ENCODE assay signal across 9 mouse cellular contexts in the genomic region with DNA sequence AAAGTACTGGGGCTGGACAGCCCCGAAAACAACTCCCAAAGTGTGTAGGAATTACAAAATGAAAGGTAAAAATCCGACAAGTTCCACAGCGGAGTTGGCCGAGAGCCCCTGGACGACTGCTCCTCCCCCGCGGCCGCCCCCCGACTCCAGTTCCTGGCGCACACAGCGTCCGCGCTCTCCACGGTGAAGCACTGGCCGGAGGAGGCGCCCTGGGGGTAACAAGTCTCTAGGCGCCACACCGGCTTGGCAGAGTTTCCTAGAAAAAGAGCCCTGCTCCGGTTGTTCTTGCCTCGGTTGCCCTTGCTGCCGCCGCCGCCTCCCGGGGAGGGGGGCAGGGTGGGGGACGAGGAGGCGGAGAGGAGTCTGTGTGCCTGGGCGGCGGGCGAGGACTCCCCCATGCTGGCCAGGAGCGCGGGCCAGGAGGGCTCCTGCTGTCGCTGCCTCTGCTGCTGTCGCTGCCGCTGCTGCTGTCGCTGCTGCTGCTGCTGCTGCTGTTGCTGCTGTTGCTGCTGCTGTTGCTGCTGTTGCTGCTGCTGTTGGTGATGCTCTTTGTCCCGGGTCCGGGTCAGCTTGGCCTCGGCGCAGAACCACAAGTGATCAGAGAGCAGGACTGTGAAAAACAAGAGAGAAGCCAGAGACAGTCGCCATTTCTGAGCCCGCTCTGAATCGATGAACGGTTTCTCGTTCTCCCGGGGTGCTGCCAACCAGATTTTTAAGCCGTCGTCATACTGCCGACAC. TPM values are rescaled to one million over a fixed set of nuclear protein-coding genes. Genes with fewer than 3 reads are reported as not detected.
DNase-seq lines count a peak whose midpoint lies in the region; ATAC-seq lines count a peak whose summit lies in the region.
"Had no signal": no experiment of that assay in that cellular context is flagged by ENCODE, and none has a peak within 500 bp of the region (broad histone marks: within the 10 kb centered on the region; RNA-seq: fewer than 3 reads in every experiment).

No protein-coding gene starts in this region.

- ATAC-seq in heart, embryonic 16.5 days (replicated peaks; ENCODE audit: extremely low read depth, insufficient read depth, low FRiP score): no peak
- peak; percentile 18 for ATAC-seq in cerebellum, adult (ENCODE audit: insufficient number of reproducible peaks, low FRiP score, low TSS enrichment)
- ATAC-seq in forebrain, embryonic 14.5 days: peak; percentile 42
- peak; percentile 28; the same call in 1 of the 2 replicates for ATAC-seq in midbrain, embryonic 14.5 days (ENCODE audit: low FRiP score, low TSS enrichment)

- peak overlapping the region; percentile 86 for H3K4me2 ChIP-seq in heart, embryonic 16.5 days (ENCODE audit: low read depth, low read length)
- H3K4me2 ChIP-seq in forebrain, embryonic 14.5 days (ENCODE audit: low read length): peak overlapping the region; percentile 67
- peak overlapping the region; percentile 72 for H3K4me2 ChIP-seq in midbrain, embryonic 14.5 days (ENCODE audit: low read length)

- no peak for DNase-seq in heart, postnatal 25 days (ENCODE audit: low spot score)
- peak; percentile 53 for DNase-seq in forebrain, embryonic 14.5 days (ENCODE audit: low spot score)
- peak; percentile 50 to 61 for DNase-seq in layer of hippocampus, postnatal 14 days (ENCODE audit: low spot score in 2 of 2)
- DNase-seq in midbrain, embryonic 14.5 days: peak; percentile 74
- no peak for DNase-seq in thymus, postnatal 10 days (ENCODE audit: low spot score in 2 of 2)
- no peak for DNase-seq in c-Kit-positive CD71-positive TER-119-positive erythroid progenitor cells, embryonic 14.5 days (ENCODE audit: low spot score)

- intact Hi-C loops in heart, postnatal 25 days (cut with DNase I): no loop called here

- H3K36me3 ChIP-seq in heart, embryonic 16.5 days (ENCODE audit: control insufficient read depth, insufficient read depth): no peaks in the 10 kb centered on the region
- H3K36me3 ChIP-seq in forebrain, embryonic 14.5 days (ENCODE audit: control insufficient read depth, insufficient read depth, low read length): no peaks in the 10 kb centered on the region
- H3K36me3 ChIP-seq in midbrain, embryonic 14.5 days (ENCODE audit: control insufficient read depth, insufficient read depth, low read length): no peaks in the 10 kb centered on the region

- 0 out of 2 replicates have a peak, but pooled peaks cover 3% of the 10 kb centered on the region for H3K9me3 ChIP-seq in heart, embryonic 16.5 days (replicated peaks; ENCODE audit: control insufficient read depth, low read length)
- H3K9me3 ChIP-seq in forebrain, embryonic 14.5 days (replicated peaks; ENCODE audit: control insufficient read depth, low read length): no peaks in the 10 kb centered on the region
- no peaks in the 10 kb centered on the region for H3K9me3 ChIP-seq in midbrain, embryonic 14.5 days (ENCODE audit: control insufficient read depth, low read length)

- H3K9ac ChIP-seq in heart, embryonic 16.5 days (ENCODE audit: low read length): no peak overlapping the region
- peak overlapping the region; percentile 72 for H3K9ac ChIP-seq in forebrain, embryonic 14.5 days (ENCODE audit: low read length)
- peak overlapping the region; percentile 87 for H3K9ac ChIP-seq in midbrain, embryonic 14.5 days (replicated peaks; ENCODE audit: low read length)

- peaks cover 13% of the 10 kb centered on the region for H3K4me1 ChIP-seq in heart, embryonic 16.5 days (ENCODE audit: control insufficient read depth, insufficient read depth, low read length)
- H3K4me1 ChIP-seq in forebrain, embryonic 14.5 days (ENCODE audit: control insufficient read depth, insufficient read depth, low read length): peaks cover 7% of the 10 kb centered on the region; the same call in 1 of the 2 replicates
- H3K4me1 ChIP-seq in midbrain, embryonic 14.5 days (ENCODE audit: control insufficient read depth, insufficient read depth, low read length): peaks cover 19% of the 10 kb centered on the region

- H3K27ac ChIP-seq in heart, embryonic 16.5 days (ENCODE audit: low read length): no peak overlapping the region
- peak overlapping the region; percentile 82 for H3K27ac ChIP-seq in forebrain, embryonic 14.5 days (ENCODE audit: low read depth, low read length)
- H3K27ac ChIP-seq in midbrain, embryonic 14.5 days (replicated peaks; ENCODE audit: low read depth, low read length): peak overlapping the region; percentile 92

- WGBS in heart, embryonic 16.5 days: 2% methylated on average over 47 of the region's 48 CpGs
- under 1% methylated on average over 45 of the region's 48 CpGs for WGBS in forebrain, embryonic 14.5 days
- under 1% methylated on average over 48 of the region's 48 CpGs for WGBS in midbrain, embryonic 14.5 days

- H3K27me3 ChIP-seq in heart, embryonic 16.5 days (ENCODE audit: control insufficient read depth, insufficient read depth, low read length): peaks cover 39% of the 10 kb centered on the region
- no peaks in the 10 kb centered on the region for H3K27me3 ChIP-seq in forebrain, embryonic 14.5 days (replicated peaks; ENCODE audit: control insufficient read depth, insufficient read depth, low read length)
- H3K27me3 ChIP-seq in midbrain, embryonic 14.5 days (ENCODE audit: control insufficient read depth, insufficient read depth, low read length): no peaks in the 10 kb centered on the region; the same call in 1 of the 2 replicates

- peak overlapping the region; percentile 56 for H3K4me3 ChIP-seq in heart, embryonic 16.5 days (ENCODE audit: low read length)
- peak overlapping the region; percentile 62 for H3K4me3 ChIP-seq in forebrain, embryonic 14.5 days (ENCODE audit: low read depth, low read length)
- peak overlapping the region; percentile 62 for H3K4me3 ChIP-seq in midbrain, embryonic 14.5 days (replicated peaks; ENCODE audit: low read depth, low read length)

RNA-seq across cellular contexts. Expression of gene Fam155a, which starts 0.5 kb away (rescaled TPM):
- 0.07 TPM in 1 of 2 replicates, not detected in the other for polyA plus RNA-seq in heart, embryonic 16.5 days (2015; fragmentation: Nextera tagmentation; extraction: Ambion mirVana)
- not detected for total RNA-seq in heart, postnatal 25 days (2021)
- 12.1 and 14.0 TPM in 2 replicates for polyA plus RNA-seq in forebrain, embryonic 14.5 days (2014; fragmentation: Nextera tagmentation; extraction: Ambion mirVana)
- total RNA-seq in layer of hippocampus, postnatal 14 days (2021): 100 to 1,000 TPM in 1 of 2 experiments, 10 to 100 TPM in 1; 98.4 to 111 TPM
- 30.2 and 36.3 TPM in 2 replicates for polyA plus RNA-seq in midbrain, embryonic 14.5 days (2014; fragmentation: Nextera tagmentation; extraction: Ambion mirVana)
- total RNA-seq: MEL had no signal

Comparison
In these comparisons a context has a peak if more than half of its experiments do, and no peak if none do; other contexts are left out.
1. DNase-seq: peak in forebrain, embryonic 14.5 days (single experiment), layer of hippocampus, postnatal 14 days (2 of 2) and midbrain, embryonic 14.5 days (single experiment); none in heart, postnatal 25 days (single experiment), thymus, postnatal 10 days (0 of 2) and c-Kit-positive CD71-positive TER-119-positive erythroid progenitor cells, embryonic 14.5 days (single experiment).
2. RNA of gene Fam155a, which starts 0.5 kb away (polyA plus RNA-seq): 30.2 to 36.3 TPM in midbrain, embryonic 14.5 days and 12.1 to 14.0 TPM in forebrain, embryonic 14.5 days; 0.07 TPM in heart, embryonic 16.5 days; every median in the first group is over 10 times any median in the second.
3. Peak in every context shown above with its lines, with median percentiles within 50 percentile points of each other: H3K4me2 ChIP-seq and H3K4me3 ChIP-seq.